Mouse (Mus musculus): ENCODE results near the gene Islr2. TPM values are rescaled to one million over a fixed set of nuclear protein-coding genes. Genes with fewer than 3 reads are reported as not detected.

Islr2 gene
- total RNA-seq, 2 experiments from 2014 or later: not detected

DNA sequence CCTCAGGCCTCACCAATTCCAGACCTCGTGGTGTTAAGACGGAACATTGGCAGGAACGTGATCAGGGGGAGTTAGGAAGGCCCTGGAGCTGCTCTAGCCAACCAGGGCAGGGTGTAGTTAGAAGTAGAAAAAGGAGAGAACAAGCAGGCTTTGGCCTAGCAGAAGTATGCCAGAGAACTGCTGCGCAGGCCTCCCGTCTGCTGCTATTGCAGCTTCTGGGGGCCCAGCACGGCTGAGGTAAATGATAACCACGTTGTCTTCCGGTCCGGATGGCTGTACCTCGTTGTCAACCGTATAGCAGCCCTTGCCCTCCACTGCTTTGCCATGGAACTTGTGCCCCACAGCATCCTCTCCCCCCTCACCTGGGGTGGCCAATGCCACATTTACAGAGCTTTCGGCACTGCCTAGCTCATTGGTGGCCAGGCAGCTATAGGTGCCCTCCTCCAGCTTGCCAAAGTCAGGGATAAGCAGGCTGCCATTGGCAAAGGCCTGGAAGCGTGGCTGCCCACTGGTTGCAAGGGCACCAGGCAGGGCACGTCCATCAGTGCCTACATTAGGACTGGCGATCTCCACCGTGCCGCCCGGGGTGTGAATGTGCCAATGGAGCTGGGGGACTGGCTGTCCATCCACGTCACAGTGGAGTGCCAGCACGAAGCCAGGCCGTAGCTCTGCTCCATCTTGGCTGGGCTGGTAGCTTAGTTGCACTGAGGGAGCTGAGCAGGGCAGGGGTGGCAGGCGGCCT, 47.1 kb downstream of the Islr2 start:
- ATAC-seq (replicated peaks; ENCODE audit: poor library complexity): no peak

DNA sequence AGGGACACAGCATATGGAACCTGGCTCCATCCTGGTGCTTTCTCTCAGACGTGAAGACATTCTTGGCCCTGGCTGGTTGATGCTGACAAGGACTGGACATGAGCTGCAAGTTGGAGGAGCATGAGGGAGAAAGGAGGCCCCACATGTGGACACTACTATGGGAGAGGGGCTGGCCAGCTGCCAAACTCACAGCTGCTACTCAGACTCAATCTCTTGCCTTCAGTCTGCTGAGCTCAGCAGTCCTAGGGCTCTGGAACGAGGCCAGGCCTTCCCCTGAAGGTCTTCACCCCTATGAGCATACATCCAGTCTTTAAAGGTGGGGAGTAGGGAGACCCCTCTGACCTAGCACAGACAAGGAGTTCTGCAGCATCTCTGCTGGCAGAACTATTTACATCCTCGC, 48.8 kb downstream of the Islr2 start:
- no peak for ATAC-seq (replicated peaks; ENCODE audit: poor library complexity)

DNA sequence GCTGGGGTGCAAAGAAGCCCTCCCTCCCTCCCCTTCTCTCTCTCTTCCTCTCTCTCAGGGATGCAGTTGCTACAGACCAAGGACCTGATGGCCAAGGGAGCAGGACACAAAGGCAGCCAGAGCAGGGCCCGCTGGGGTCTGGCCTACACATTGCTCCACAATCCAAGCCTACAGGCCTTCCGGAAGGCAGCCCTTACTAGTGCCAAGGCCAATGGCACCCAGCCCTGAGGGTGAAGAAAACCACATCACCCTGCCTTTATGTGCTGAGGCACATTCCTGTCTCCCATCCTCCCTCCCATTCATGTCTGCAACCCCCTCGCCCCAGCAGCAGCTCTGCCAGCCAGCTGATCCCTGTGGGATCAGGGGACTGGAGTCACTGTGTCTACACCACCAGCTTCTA, 51.0 kb downstream of the Islr2 start:
- ATAC-seq (replicated peaks; ENCODE audit: poor library complexity): no peak

DNA sequence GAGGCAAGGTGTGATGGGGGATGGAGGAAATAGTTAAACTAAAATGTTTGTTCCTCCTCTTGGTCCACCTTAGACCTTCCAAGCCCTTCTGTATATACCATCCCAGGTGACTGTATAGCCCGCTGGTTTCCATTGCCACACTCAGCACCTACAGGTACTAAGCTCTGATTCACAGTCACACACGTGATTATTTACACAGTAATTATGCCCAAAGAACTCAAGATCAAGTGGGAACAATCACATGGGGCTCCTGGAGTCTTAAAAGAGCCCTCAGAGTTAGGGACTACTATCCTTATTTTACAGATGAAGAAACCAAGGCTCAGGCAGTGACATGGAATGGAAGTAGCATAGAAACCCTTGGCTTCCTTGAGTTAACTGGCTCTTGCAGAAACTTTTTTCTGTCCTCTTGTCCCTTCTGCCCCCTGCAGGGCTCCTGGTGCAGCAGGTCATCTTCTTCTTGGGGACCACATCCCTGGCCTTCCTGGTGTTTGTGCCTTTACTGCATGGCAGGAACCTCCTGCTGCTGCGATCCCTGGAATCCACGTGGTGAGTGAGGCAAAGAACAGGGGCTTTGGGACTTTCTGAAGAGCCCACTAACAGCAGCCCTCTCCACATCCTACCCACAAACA, 53.3 kb downstream of the Islr2 start:
- ATAC-seq (replicated peaks; ENCODE audit: poor library complexity): no peak

DNA sequence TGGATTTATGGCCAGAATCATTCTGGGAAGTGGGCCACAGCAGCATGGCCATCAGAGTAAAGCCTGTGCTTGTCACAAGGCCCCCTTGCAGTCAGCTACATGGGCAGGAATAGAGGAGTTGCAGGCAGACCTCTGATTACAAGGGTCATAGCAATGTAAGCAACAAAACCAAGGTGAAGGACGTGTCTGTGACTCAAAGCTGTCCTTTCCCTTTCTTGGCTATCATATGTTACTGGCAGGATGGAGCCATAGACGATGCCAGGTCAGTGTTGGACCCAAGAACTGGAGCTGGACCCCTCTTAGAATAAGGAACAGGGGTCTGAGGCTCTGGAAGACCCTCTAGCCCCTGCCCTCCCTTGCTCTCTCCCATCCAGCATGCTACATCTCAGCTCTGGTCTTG, 55.3 kb downstream of the Islr2 start:
- ATAC-seq (replicated peaks; ENCODE audit: poor library complexity): no peak

Other genes starting within 250 kb of the Islr2 start
- 0.15 and 0.47 TPM in 2 replicates for gene Cyp11a1, start 197.9 kb downstream of the Islr2 start, total RNA-seq (2015)
- 0.30 and 1.2 TPM in 2 replicates for gene Cyp11a1, start 197.9 kb downstream of the Islr2 start, total RNA-seq (2017)
- not detected in 2 replicates for gene Stra6, start 140.5 kb downstream of the Islr2 start, total RNA-seq (2015)
- gene Stra6, start 140.5 kb downstream of the Islr2 start, total RNA-seq (2017): not detected in 2 replicates
- not detected in 2 replicates for gene Ccdc33, start 85.5 kb downstream of the Islr2 start, total RNA-seq (2015)
- gene Ccdc33, start 85.5 kb downstream of the Islr2 start, total RNA-seq (2017): not detected in 2 replicates
- gene Islr, start within 50 bp of the Islr2 start, total RNA-seq (2015): 0.07 TPM in 1 of 2 replicates, not detected in the other
- 0.81 TPM in 1 of 2 replicates, not detected in the other for gene Islr, start within 50 bp of the Islr2 start, total RNA-seq (2017)
- gene Pml, start 45.5 kb upstream of the Islr2 start, total RNA-seq (2015): 32.6 and 41.2 TPM in 2 replicates
- 13.2 and 14.5 TPM in 2 replicates for gene Pml, start 45.5 kb upstream of the Islr2 start, total RNA-seq (2017)
- gene Stoml1, start 48.8 kb upstream of the Islr2 start, total RNA-seq (2015): 1.9 and 6.7 TPM in 2 replicates
- gene Stoml1, start 48.8 kb upstream of the Islr2 start, total RNA-seq (2017): 7.3 and 7.9 TPM in 2 replicates
- not detected in 2 replicates for gene Loxl1, start 108.9 kb upstream of the Islr2 start, total RNA-seq (2015)
- gene Loxl1, start 108.9 kb upstream of the Islr2 start, total RNA-seq (2017): not detected in 2 replicates
- gene Tbc1d21, start 166.1 kb upstream of the Islr2 start, total RNA-seq (2015): not detected in 2 replicates
- gene Tbc1d21, start 166.1 kb upstream of the Islr2 start, total RNA-seq (2017): not detected in 2 replicates